Mouse (Mus musculus): Measurements from ENCODE around the gene 4921504E06Rik. TPM values are rescaled to one million over a fixed set of nuclear protein-coding genes. Genes with fewer than 3 reads are reported as not detected.
A peak's percentile ranks its signal among the peaks of the same experiment; 100 is the strongest.

The 4921504E06Rik gene
- total RNA-seq, 2 experiments from 2014 or later: not detected

- intact Hi-C loops (cut with DNase I): no loop called here
These were observed 122.5 kb downstream of the 4921504E06Rik start for GRCm38 (mm10) chr2:19431186-19431585.

GRCm38 (mm10) chr2:19430746-19431145 lies 123.0 kb downstream of the 4921504E06Rik start:
- DNase-seq (ENCODE audit: extremely low spot score in 1 of 2, low spot score in 2 of 2): no peak
- intact Hi-C loops (cut with DNase I): no loop called here

More at GRCm38 (mm10) chr2:19431186-19431585, 122.5 kb downstream of the 4921504E06Rik start:
- no peak for DNase-seq (ENCODE audit: extremely low spot score in 1 of 2, low spot score in 2 of 2)

- no peak for DNase-seq (ENCODE audit: extremely low spot score in 1 of 2, low spot score in 2 of 2)
- intact Hi-C loops (cut with DNase I): no loop called here
These were observed 123.7 kb downstream of the 4921504E06Rik start for GRCm38 (mm10) chr2:19429691-19430690.

- intact Hi-C loops (cut with DNase I): no loop called here
- DNase-seq (ENCODE audit: extremely low spot score in 1 of 2, low spot score in 2 of 2): no peak
These were observed 124.7 kb downstream of the 4921504E06Rik start for GRCm38 (mm10) chr2:19429031-19429430.

- intact Hi-C loops (cut with DNase I): no loop called here
- DNase-seq (ENCODE audit: extremely low spot score in 1 of 2, low spot score in 2 of 2): no peak
These were observed 130.6 kb downstream of the 4921504E06Rik start for GRCm38 (mm10) chr2:19423086-19423485.

- intact Hi-C loops (cut with DNase I): no loop called here
- no peak for DNase-seq (ENCODE audit: extremely low spot score in 1 of 2, low spot score in 2 of 2)
These were observed 131.5 kb downstream of the 4921504E06Rik start for GRCm38 (mm10) chr2:19422226-19422625.

- intact Hi-C loops (cut with DNase I): loop anchor here (5.0 kb wide), 1 partner anchor 102 kb away; no protein-coding TSS in a partner anchor
- DNase-seq (ENCODE audit: extremely low spot score in 1 of 2, low spot score in 2 of 2): no peak
These were observed 133.9 kb downstream of the 4921504E06Rik start for GRCm38 (mm10) chr2:19419686-19420345.

- intact Hi-C loops (cut with DNase I): loop anchor here (5.0 kb wide), 1 partner anchor 106 kb away; no protein-coding TSS in a partner anchor
- no peak for DNase-seq (ENCODE audit: extremely low spot score in 1 of 2, low spot score in 2 of 2)
These were observed 137.6 kb downstream of the 4921504E06Rik start for GRCm38 (mm10) chr2:19416066-19416465.

- intact Hi-C loops (cut with DNase I): loop anchor here (5.0 kb wide), 1 partner anchor 107 kb away; no protein-coding TSS in a partner anchor
- DNase-seq (ENCODE audit: extremely low spot score in 1 of 2, low spot score in 2 of 2): peak in 1 of 2 experiments; percentile 80
These were observed 138.6 kb downstream of the 4921504E06Rik start for GRCm38 (mm10) chr2:19415063-19415521.

- DNase-seq (ENCODE audit: extremely low spot score in 1 of 2, low spot score in 2 of 2): peak; percentile 29 to 70
- intact Hi-C loops (cut with DNase I): no loop called here
These were observed 139.3 kb downstream of the 4921504E06Rik start for GRCm38 (mm10) chr2:19414222-19414965.

Other genes with a start within 250 kb of the 4921504E06Rik start
- gene Msrb2, start 182.5 kb downstream of the 4921504E06Rik start, total RNA-seq (2021): 10 to 100 TPM; 11.7 to 12.7 TPM
- not detected for gene Ptf1a, start 108.3 kb downstream of the 4921504E06Rik start, total RNA-seq (2021)
- gene Otud1, start 103.8 kb upstream of the 4921504E06Rik start, total RNA-seq (2021): 10 to 100 TPM; 14.2 to 15.1 TPM